Mouse (Mus musculus) brain, embryonic 14.5 days (tissue): ENCODE results near the gene Dock11. TPM values are rescaled to one million over a fixed set of nuclear protein-coding genes. Genes with fewer than 3 reads are reported as not detected.

Source experiments
- DNase-seq: peaks from one replicate; pipeline ENCODE4 v3.0.0-alpha.2; 2011; ENCODE audit warnings: low read depth
- CTCF ChIP-seq: fragments of 200-500 bp; IDR thresholded peaks from 2 replicates; pipeline ENCODE4 v1.5.1; 2012; ENCODE audit warnings: inconsistent platforms, mild to moderate bottlenecking, moderate library complexity, borderline replicate concordance; ENCODE audit not compliant: insufficient read depth, insufficient read length; ENCODE audit errors: extremely low read depth
- POLR2A ChIP-seq: fragments of 200-500 bp; IDR thresholded peaks from 2 replicates; pipeline ENCODE4 v1.6.1; 2012; ENCODE audit warnings: mild to moderate bottlenecking, inconsistent platforms, borderline replicate concordance; ENCODE audit not compliant: poor library complexity, insufficient read depth, insufficient read length, severe bottlenecking; ENCODE audit errors: extremely low read depth
- polyA plus RNA-seq: library from polyadenylated mRNA; depleted of rRNA; stranded (reverse); fragments of >200 nt; gene quantifications from 2 replicates; pipeline ENCODE4 v1.2.3, GENCODE M21; 2012

Dock11 gene
- polyA plus RNA-seq, 1 experiment: 21.0 TPM

- DNase-seq: no peak
- TF ChIP-seq POLR2A: no peak
- no peak for TF ChIP-seq CTCF
These were observed 30.9 kb downstream of the Dock11 start for GRCm38 (mm10) chrX:35919558-35919957.

GRCm38 (mm10) chrX:35920096-35920607 is 31.5 kb downstream of the Dock11 start:
- peak; percentile 2 for DNase-seq
- no peak for TF ChIP-seq POLR2A
- no peak for TF ChIP-seq CTCF

- DNase-seq: no peak
- no peak for TF ChIP-seq CTCF
- no peak for TF ChIP-seq POLR2A
These were observed 33.3 kb downstream of the Dock11 start for GRCm38 (mm10) chrX:35921922-35922321.

GRCm38 (mm10) chrX:35924705-35925264 is 36.2 kb downstream of the Dock11 start:
- DNase-seq: peak; percentile 3

GRCm38 (mm10) chrX:35930094-35930933 is 41.7 kb downstream of the Dock11 start:
- no peak for DNase-seq
- TF ChIP-seq POLR2A: no peak
- TF ChIP-seq CTCF: no peak

More at GRCm38 (mm10) chrX:35924705-35925264, 36.2 kb downstream of the Dock11 start:
- no peak for TF ChIP-seq CTCF
- TF ChIP-seq POLR2A: no peak

GRCm38 (mm10) chrX:35930934-35931406 is 42.3 kb downstream of the Dock11 start:
- TF ChIP-seq CTCF: no peak
- no peak for TF ChIP-seq POLR2A

GRCm38 (mm10) chrX:35931945-35932344 is 43.3 kb downstream of the Dock11 start:
- TF ChIP-seq POLR2A: no peak
- DNase-seq: no peak

More at GRCm38 (mm10) chrX:35930934-35931406, 42.3 kb downstream of the Dock11 start:
- no peak for DNase-seq

GRCm38 (mm10) chrX:35932952-35933351 is 44.3 kb downstream of the Dock11 start:
- TF ChIP-seq CTCF (no peak), POLR2A (no peak)
- peak; percentile 2 for DNase-seq

- no peak for DNase-seq
These were observed 49.5 kb downstream of the Dock11 start for GRCm38 (mm10) chrX:35938112-35938511.

GRCm38 (mm10) chrX:35946394-35946793 is 57.8 kb downstream of the Dock11 start:
- DNase-seq: no peak
- no peak for TF ChIP-seq POLR2A
- no peak for TF ChIP-seq CTCF

More at GRCm38 (mm10) chrX:35938112-35938511, 49.5 kb downstream of the Dock11 start:
- no peak for TF ChIP-seq CTCF

- no peak for TF ChIP-seq CTCF
- TF ChIP-seq POLR2A: no peak
- DNase-seq: no peak
These were observed 61.5 kb downstream of the Dock11 start for GRCm38 (mm10) chrX:35950135-35950534.

GRCm38 (mm10) chrX:35951945-35952344 is 63.3 kb downstream of the Dock11 start:
- peak; percentile 61 for DNase-seq
- no peak for TF ChIP-seq CTCF

GRCm38 (mm10) chrX:35952521-35953095 is 64.0 kb downstream of the Dock11 start:
- DNase-seq: no peak
- TF ChIP-seq CTCF: no peak
